Mouse (Mus musculus): Measurements from ENCODE around the gene Tnrc6c. TPM values are rescaled to one million over a fixed set of nuclear protein-coding genes. Genes with fewer than 3 reads are reported as not detected.

Tnrc6c gene
- polyA plus RNA-seq, 1 experiment from 2014 or later = 8.7 TPM

DNA sequence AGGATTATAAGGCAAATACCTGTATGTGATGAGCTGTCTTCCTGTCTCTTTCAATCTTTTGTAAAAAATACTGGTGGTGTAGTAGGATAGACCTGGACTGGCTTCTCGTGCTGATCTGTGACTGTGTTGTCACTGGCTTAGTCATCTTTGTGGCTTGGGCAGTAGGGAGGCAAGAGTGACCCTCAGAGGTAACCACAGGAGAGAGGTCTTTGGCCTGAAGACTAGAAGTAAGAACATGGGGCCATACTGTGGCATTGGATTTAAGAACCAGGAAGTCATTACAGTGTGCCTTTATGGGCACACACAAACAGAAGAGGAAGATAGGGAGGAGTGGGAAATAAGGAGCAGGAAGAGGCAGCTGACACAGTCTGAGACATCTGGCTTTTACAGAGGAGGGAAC is 58.0 kb downstream of the Tnrc6c start:
- WGBS = 89% methylated on average over 1 of the region's 1 CpGs
- H3K27me3 ChIP-seq (ENCODE audit: control insufficient read depth, insufficient read depth, low read length) = no peaks in the 10 kb centered on the region
- H3K9me3 ChIP-seq (ENCODE audit: control insufficient read depth, low read length) = 0 out of 2 replicates have a peak, but pooled peaks cover 4% of the 10 kb centered on the region
- no peak overlapping the region for H3K4me2 ChIP-seq (ENCODE audit: low read length)
- H3K36me3 ChIP-seq (ENCODE audit: control insufficient read depth, insufficient read depth, low read length) = peaks cover 28% of the 10 kb centered on the region
- H3K27ac ChIP-seq (replicated peaks in 1 of 2; ENCODE audit: control insufficient read depth in 1 of 2, insufficient read depth in 1 of 2, low read depth in 2 of 2, low read length in 2 of 2) = no peak overlapping the region
- H3K4me3 ChIP-seq (ENCODE audit: control insufficient read depth in 1 of 2, insufficient read depth in 1 of 2, low read depth in 1 of 2, low read length in 2 of 2) = no peak overlapping the region
- no peak overlapping the region for H3K9ac ChIP-seq (ENCODE audit: low read length)
- ATAC-seq (ENCODE audit: insufficient number of reproducible peaks, insufficient read depth, low FRiP score, low read depth) = no peak
- peaks cover 6 to 25% of the 10 kb centered on the region in 2 experiments for H3K4me1 ChIP-seq (ENCODE audit: control insufficient read depth in 2 of 2, insufficient read depth in 2 of 2, low read length in 2 of 2)

DNA sequence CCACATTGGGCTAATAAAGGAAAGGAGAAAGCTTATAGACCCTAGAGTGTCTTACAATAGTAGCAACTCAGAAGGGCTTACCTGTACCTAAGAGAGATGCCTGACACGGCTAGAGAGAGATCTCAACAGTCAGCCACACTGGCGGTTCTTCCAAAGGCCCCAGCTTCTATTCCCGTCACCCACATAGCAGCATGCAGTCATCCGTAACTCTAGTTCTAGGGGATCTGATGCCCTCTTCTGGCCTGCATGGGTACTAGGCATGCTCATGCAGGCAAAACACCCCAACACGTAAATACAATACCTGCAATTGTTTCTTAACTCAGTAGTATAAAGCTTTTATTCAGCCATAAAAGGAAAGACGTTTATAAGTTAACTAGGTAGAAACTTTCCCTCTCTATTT is 59.3 kb downstream of the Tnrc6c start:
- Histone ChIP-seq H3K27ac (replicated peaks in 1 of 2; ENCODE audit: control insufficient read depth in 1 of 2, insufficient read depth in 1 of 2, low read depth in 2 of 2, low read length in 2 of 2) (no peak overlapping the region), H3K4me3 (ENCODE audit: control insufficient read depth in 1 of 2, insufficient read depth in 1 of 2, low read depth in 1 of 2, low read length in 2 of 2) (no peak overlapping the region), H3K4me1 (ENCODE audit: control insufficient read depth in 2 of 2, insufficient read depth in 2 of 2, low read length in 2 of 2) (peaks cover 4 to 13% of the 10 kb centered on the region in 2 experiments), H3K36me3 (ENCODE audit: control insufficient read depth, insufficient read depth, low read length) (peaks cover 30% of the 10 kb centered on the region), H3K4me2 (ENCODE audit: low read length) (no peak overlapping the region), H3K27me3 (ENCODE audit: control insufficient read depth, insufficient read depth, low read length) (no peaks in the 10 kb centered on the region), H3K9ac (ENCODE audit: low read length) (no peak overlapping the region), H3K9me3 (ENCODE audit: control insufficient read depth, low read length) (0 out of 2 replicates have a peak, but pooled peaks cover 4% of the 10 kb centered on the region)
- ATAC-seq (ENCODE audit: insufficient number of reproducible peaks, insufficient read depth, low FRiP score, low read depth) = no peak
- 92% methylated on average over 6 of the region's 6 CpGs for WGBS

DNA sequence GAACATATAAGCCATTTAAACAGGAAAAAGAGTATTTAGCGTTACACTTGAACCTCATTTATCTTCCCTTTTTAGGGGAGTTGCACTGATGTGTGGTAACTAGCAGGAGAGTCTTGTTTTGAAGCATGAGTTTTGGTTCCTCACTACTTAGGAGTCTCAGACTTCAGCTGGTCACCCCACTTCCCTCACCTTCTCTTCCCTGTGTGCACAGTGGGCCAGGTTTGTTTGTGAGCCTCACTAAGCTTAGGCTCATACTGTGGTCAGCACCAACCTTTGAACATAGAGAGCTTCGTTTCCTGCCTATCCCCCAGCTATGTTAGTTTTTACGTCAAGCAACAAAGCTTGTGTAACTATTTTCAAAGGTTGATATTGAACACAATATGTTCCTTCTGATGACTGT is 64.7 kb downstream of the Tnrc6c start:
- 91% methylated on average over 3 of the region's 3 CpGs for WGBS

DNA sequence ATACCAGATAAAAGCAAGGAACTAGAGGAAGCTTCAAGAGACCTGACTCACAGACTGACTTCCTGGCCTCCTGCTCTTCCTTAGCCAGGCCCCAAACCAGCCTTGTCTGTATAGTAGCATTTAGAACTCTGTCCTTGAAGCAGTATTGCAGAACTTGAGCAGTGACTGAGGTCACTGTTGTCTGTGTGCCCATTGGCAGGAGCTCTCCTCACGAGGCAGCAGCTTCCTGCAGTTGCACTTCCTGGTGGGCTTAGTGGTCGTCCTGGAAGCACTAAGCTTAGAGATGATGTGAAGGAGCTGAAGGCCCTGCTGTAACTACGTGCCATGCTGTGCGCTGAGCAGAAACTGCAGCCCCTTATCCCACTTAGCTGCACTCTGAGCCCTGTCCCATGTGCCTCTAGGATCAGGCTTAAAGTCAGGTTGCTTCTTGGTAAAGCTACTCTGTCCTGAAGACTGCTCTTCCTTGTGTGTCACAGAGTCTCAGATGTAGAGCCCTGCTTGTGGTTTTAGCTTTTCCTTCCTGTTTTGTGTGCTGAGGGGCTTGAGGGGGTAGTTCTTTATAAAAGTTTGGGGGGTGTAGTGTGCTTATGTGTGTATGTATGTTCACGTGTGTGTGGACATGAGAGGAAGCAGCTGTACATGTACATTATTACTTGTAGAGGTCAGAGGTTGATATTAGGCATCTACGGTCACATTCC is 70.7 kb downstream of the Tnrc6c start:
- ATAC-seq (ENCODE audit: insufficient number of reproducible peaks, insufficient read depth, low FRiP score, low read depth) = no peak
- 73% methylated on average over 6 of the region's 6 CpGs for WGBS
- H3K9ac ChIP-seq (ENCODE audit: low read length) = no peak overlapping the region
- H3K27me3 ChIP-seq (ENCODE audit: control insufficient read depth, insufficient read depth, low read length) = no peaks in the 10 kb centered on the region
- no peak overlapping the region for H3K27ac ChIP-seq (replicated peaks in 1 of 2; ENCODE audit: control insufficient read depth in 1 of 2, insufficient read depth in 1 of 2, low read depth in 2 of 2, low read length in 2 of 2)
- no peak overlapping the region for H3K4me3 ChIP-seq (ENCODE audit: control insufficient read depth in 1 of 2, insufficient read depth in 1 of 2, low read depth in 1 of 2, low read length in 2 of 2)
- peaks cover 41% of the 10 kb centered on the region for H3K36me3 ChIP-seq (ENCODE audit: control insufficient read depth, insufficient read depth, low read length)
- H3K4me2 ChIP-seq (ENCODE audit: low read length) = no peak overlapping the region
- H3K9me3 ChIP-seq (ENCODE audit: control insufficient read depth, low read length) = no peaks in the 10 kb centered on the region
- H3K4me1 ChIP-seq (ENCODE audit: control insufficient read depth in 2 of 2, insufficient read depth in 2 of 2, low read length in 2 of 2) = peaks cover 0 to 18% of the 10 kb centered on the region in 2 experiments

More for the DNA sequence above, 64.7 kb downstream of the Tnrc6c start:
- H3K4me3 ChIP-seq (ENCODE audit: control insufficient read depth in 1 of 2, insufficient read depth in 1 of 2, low read depth in 1 of 2, low read length in 2 of 2) = no peak overlapping the region
- H3K36me3 ChIP-seq (ENCODE audit: control insufficient read depth, insufficient read depth, low read length) = peaks cover 79% of the 10 kb centered on the region
- H3K4me2 ChIP-seq (ENCODE audit: low read length) = no peak overlapping the region
- ATAC-seq (ENCODE audit: insufficient number of reproducible peaks, insufficient read depth, low FRiP score, low read depth) = no peak
- H3K27me3 ChIP-seq (ENCODE audit: control insufficient read depth, insufficient read depth, low read length) = no peaks in the 10 kb centered on the region
- H3K27ac ChIP-seq (replicated peaks in 1 of 2; ENCODE audit: control insufficient read depth in 1 of 2, insufficient read depth in 1 of 2, low read depth in 2 of 2, low read length in 2 of 2) = no peak overlapping the region
- H3K9me3 ChIP-seq (ENCODE audit: control insufficient read depth, low read length) = no peaks in the 10 kb centered on the region
- no peak overlapping the region for H3K9ac ChIP-seq (ENCODE audit: low read length)
- H3K4me1 ChIP-seq (ENCODE audit: control insufficient read depth in 2 of 2, insufficient read depth in 2 of 2, low read length in 2 of 2) = peaks cover 0 to 4% of the 10 kb centered on the region in 2 experiments; a peak in 1 of 4 replicates

- Histone ChIP-seq H3K4me2 (ENCODE audit: low read length) (no peak overlapping the region), H3K4me3 (ENCODE audit: control insufficient read depth in 1 of 2, insufficient read depth in 1 of 2, low read depth in 1 of 2, low read length in 2 of 2) (no peak overlapping the region), H3K36me3 (ENCODE audit: control insufficient read depth, insufficient read depth, low read length) (peaks cover 18% of the 10 kb centered on the region), H3K9me3 (ENCODE audit: control insufficient read depth, low read length) (no peaks in the 10 kb centered on the region), H3K27me3 (ENCODE audit: control insufficient read depth, insufficient read depth, low read length) (no peaks in the 10 kb centered on the region), H3K4me1 (ENCODE audit: control insufficient read depth in 2 of 2, insufficient read depth in 2 of 2, low read length in 2 of 2) (peaks cover 7 to 32% of the 10 kb centered on the region in 2 experiments), H3K27ac (replicated peaks in 1 of 2; ENCODE audit: control insufficient read depth in 1 of 2, insufficient read depth in 1 of 2, low read depth in 2 of 2, low read length in 2 of 2) (no peak overlapping the region), H3K9ac (ENCODE audit: low read length) (no peak overlapping the region)
- 94% methylated on average over 4 of the region's 4 CpGs for WGBS
- no peak for ATAC-seq (ENCODE audit: insufficient number of reproducible peaks, insufficient read depth, low FRiP score, low read depth)
Observed at GRCm38 (mm10) chr11:117727031-117727430, 72.9 kb downstream of the Tnrc6c start.

DNA sequence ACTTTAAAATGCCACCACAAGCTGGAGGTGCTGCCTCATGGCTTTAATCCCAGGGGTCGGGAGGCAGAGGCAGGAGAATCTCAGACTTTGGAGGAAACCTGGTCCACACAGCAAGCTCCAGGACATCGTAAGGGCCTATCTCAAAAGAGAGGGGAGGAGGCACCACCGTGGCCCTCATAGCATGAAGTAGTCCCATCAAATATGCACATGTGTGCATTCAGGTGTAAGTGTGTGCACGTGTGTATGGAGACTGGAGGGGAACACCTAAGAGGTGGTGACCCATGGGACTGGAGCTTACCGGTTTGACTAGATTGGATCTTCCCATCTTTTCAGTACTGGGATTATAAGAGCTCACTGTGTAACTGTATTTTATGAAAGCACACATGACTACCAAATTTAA is 74.2 kb downstream of the Tnrc6c start:
- H3K9ac ChIP-seq (ENCODE audit: low read length) = no peak overlapping the region
- H3K36me3 ChIP-seq (ENCODE audit: control insufficient read depth, insufficient read depth, low read length) = peaks cover 14% of the 10 kb centered on the region
- H3K27me3 ChIP-seq (ENCODE audit: control insufficient read depth, insufficient read depth, low read length) = no peaks in the 10 kb centered on the region
- 87% methylated on average over 5 of the region's 5 CpGs for WGBS
- peaks cover 7 to 32% of the 10 kb centered on the region in 2 experiments for H3K4me1 ChIP-seq (ENCODE audit: control insufficient read depth in 2 of 2, insufficient read depth in 2 of 2, low read length in 2 of 2)
- H3K27ac ChIP-seq (replicated peaks in 1 of 2; ENCODE audit: control insufficient read depth in 1 of 2, insufficient read depth in 1 of 2, low read depth in 2 of 2, low read length in 2 of 2) = 0 out of 4 replicates have a peak overlapping the region, but pooled peaks of 1 of the 2 experiments have one; percentile 24
- H3K4me3 ChIP-seq (ENCODE audit: control insufficient read depth in 1 of 2, insufficient read depth in 1 of 2, low read depth in 1 of 2, low read length in 2 of 2) = no peak overlapping the region
- H3K4me2 ChIP-seq (ENCODE audit: low read length) = no peak overlapping the region
- H3K9me3 ChIP-seq (ENCODE audit: control insufficient read depth, low read length) = no peaks in the 10 kb centered on the region
- ATAC-seq (ENCODE audit: insufficient number of reproducible peaks, insufficient read depth, low FRiP score, low read depth) = no peak

- Histone ChIP-seq H3K4me1 (ENCODE audit: control insufficient read depth in 2 of 2, insufficient read depth in 2 of 2, low read length in 2 of 2) (peaks cover 7 to 31% of the 10 kb centered on the region in 2 experiments), H3K9ac (ENCODE audit: low read length) (no peak overlapping the region), H3K27me3 (ENCODE audit: control insufficient read depth, insufficient read depth, low read length) (no peaks in the 10 kb centered on the region), H3K36me3 (ENCODE audit: control insufficient read depth, insufficient read depth, low read length) (peaks cover 13% of the 10 kb centered on the region), H3K27ac (replicated peaks in 1 of 2; ENCODE audit: control insufficient read depth in 1 of 2, insufficient read depth in 1 of 2, low read depth in 2 of 2, low read length in 2 of 2) (peak overlapping the region; percentile 23 to 24; a peak in 2 of 4 replicates), H3K9me3 (ENCODE audit: control insufficient read depth, low read length) (no peaks in the 10 kb centered on the region), H3K4me3 (ENCODE audit: control insufficient read depth in 1 of 2, insufficient read depth in 1 of 2, low read depth in 1 of 2, low read length in 2 of 2) (no peak overlapping the region), H3K4me2 (ENCODE audit: low read length) (no peak overlapping the region)
- no peak for ATAC-seq (ENCODE audit: insufficient number of reproducible peaks, insufficient read depth, low FRiP score, low read depth)
- 41% methylated on average over 1 of the region's 1 CpGs for WGBS
Observed at GRCm38 (mm10) chr11:117728841-117729240, 74.8 kb downstream of the Tnrc6c start.
